ENCODE assay signal across 16 mouse cellular contexts in the genomic region with DNA sequence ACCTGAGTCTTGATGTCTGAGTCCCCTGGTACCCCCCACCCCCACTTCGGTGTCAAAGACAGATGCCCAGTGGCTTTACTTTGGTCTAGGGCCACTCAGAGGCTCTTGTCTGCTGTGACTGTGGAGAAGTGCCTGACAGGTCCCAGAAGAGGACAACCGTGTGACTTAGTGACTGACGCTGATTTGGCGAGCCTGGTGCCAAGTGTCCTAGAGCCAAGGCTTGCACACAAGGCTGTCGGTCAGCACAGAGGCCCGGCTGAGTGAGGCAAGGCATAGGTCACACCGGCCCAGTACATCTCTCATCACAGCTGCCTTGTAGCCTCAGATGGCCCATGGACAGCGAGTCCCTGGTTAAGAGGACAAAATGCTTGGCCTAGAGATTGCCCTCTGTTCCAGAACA. TPM values are rescaled to one million over a fixed set of nuclear protein-coding genes. Genes with fewer than 3 reads are reported as not detected.
DNase-seq lines count a peak whose midpoint lies in the region; TF ChIP-seq lines count a peak whose summit lies in the region.
"Had no signal": no experiment of that assay in that cellular context is flagged by ENCODE, and none has a peak within 500 bp of the region (broad histone marks: within the 10 kb centered on the region; RNA-seq: fewer than 3 reads in every experiment).

No protein-coding gene starts in this region.

- no peak for TF ChIP-seq EP300 in heart, adult 2 months (IDR thresholded peaks at IDR 0.05; ENCODE audit: insufficient read depth, low read depth, low read length)

- peaks cover 4% of the 10 kb centered on the region; the same call in 1 of the 2 replicates for H3K27me3 ChIP-seq in heart, adult 2 months (ENCODE audit: control insufficient read depth, insufficient read depth, low read length)
- H3K27me3 ChIP-seq: forebrain, embryonic 12.5 days; hindbrain, embryonic 12.5 days had no signal

- peak; percentile 30 for DNase-seq in adrenal gland, postnatal 10 days
- DNase-seq in adrenal gland, adult 8-10 months, result no peak
- DNase-seq in heart, adult 2 months, result peak; percentile 30 to 55
- DNase-seq in heart, postnatal 25 days (ENCODE audit: low spot score), result no peak
- peak; percentile 19 for DNase-seq in kidney, adult 11 months
- no peak for DNase-seq in kidney, postnatal 25 days
- DNase-seq: cerebellum, adult 18-20 months; cerebellum, adult 9-11 months; cerebellum, postnatal 36 days; gastrocnemius, postnatal 10 days had no signal

- H3K9ac ChIP-seq in heart, adult 2 months (ENCODE audit: low read depth, low read length), result no peak overlapping the region
- H3K9ac ChIP-seq: embryonic facial prominence, embryonic 13.5 days; forebrain, embryonic 12.5 days; hindbrain, embryonic 12.5 days had no signal

- H3K27ac ChIP-seq in heart, adult 2 months, result no peak overlapping the region
- H3K27ac ChIP-seq: embryonic facial prominence, embryonic 13.5 days; forebrain, embryonic 12.5 days; hindbrain, embryonic 12.5 days had no signal

- H3K79me2 ChIP-seq in heart, adult 2 months (replicated peaks; ENCODE audit: control insufficient read depth, insufficient read depth, low read length), result no peaks in the 10 kb centered on the region

- intact Hi-C loops in heart, adult 2 months (cut with DNase I), result no loop called here
- intact Hi-C loops in heart, postnatal 25 days (cut with DNase I), result no loop called here

- H3K36me3 ChIP-seq in heart, adult 2 months (ENCODE audit: control insufficient read depth, insufficient read depth, low read length), result no peaks in the 10 kb centered on the region
- H3K36me3 ChIP-seq: embryonic facial prominence, embryonic 13.5 days; forebrain, embryonic 12.5 days; hindbrain, embryonic 12.5 days had no signal

- no peak for TF ChIP-seq CTCF in heart, adult 2 months (IDR thresholded peaks at IDR 0.05)

- H3K4me3 ChIP-seq in heart, adult 2 months, result no peak overlapping the region
- H3K4me3 ChIP-seq: embryonic facial prominence, embryonic 13.5 days; forebrain, embryonic 12.5 days; hindbrain, embryonic 12.5 days had no signal

- H3K4me1 ChIP-seq in heart, adult 2 months (ENCODE audit: control insufficient read depth, insufficient read depth, low read length), result no peaks in the 10 kb centered on the region
- H3K4me1 ChIP-seq: forebrain, embryonic 12.5 days; hindbrain, embryonic 12.5 days had no signal

- WGBS in heart, adult 2 months, result 66% methylated on average over 8 of the region's 8 CpGs

- TF ChIP-seq POLR2A in heart, adult 2 months (IDR thresholded peaks at IDR 0.05; ENCODE audit: insufficient read depth, low read depth, low read length), result no peak

RNA-seq across cellular contexts. Expression of gene Kcng1, which starts 22.5 kb away (rescaled TPM):
- under 1 TPM in 1 of 2 experiments, not detected in 1; 0.06 TPM for total RNA-seq in adrenal gland, postnatal 10 days (2021)
- under 1 TPM in 1 of 4 experiments, not detected in 3; 0.08 TPM for total RNA-seq in adrenal gland, adult 8-10 months (2022)
- not detected for total RNA-seq in heart, adult 2 months (2021)
- 0.04 TPM in 1 of 2 replicates, not detected in the other for polyA plus RNA-seq in heart, adult 2 months (2012; rRNA removed)
- total RNA-seq in heart, postnatal 25 days (2021), result not detected
- total RNA-seq: MEL had no signal
- polyA plus RNA-seq: C2C12; inflammation-experienced regulatory T-cells, adult 6 months had no signal

RNA-seq across cellular contexts. Expression of gene Mocs3, which starts 28.6 kb away (rescaled TPM):
- 10 to 100 TPM; 10.1 to 15.2 TPM for total RNA-seq in adrenal gland, postnatal 10 days (2021)
- total RNA-seq in adrenal gland, adult 8-10 months (2022), result 10 to 100 TPM; 16.2 to 18.6 (median 17.9) TPM
- total RNA-seq in heart, adult 2 months (2021), result 1 to 10 TPM; 7.7 to 8.7 TPM
- polyA plus RNA-seq in heart, adult 2 months (2012; rRNA removed), result 4.0 TPM in 2 replicates
- 1 to 10 TPM; 6.2 to 7.1 TPM for total RNA-seq in heart, postnatal 25 days (2021)

RNA-seq across cellular contexts. Expression of gene Dpm1, which starts 28.7 kb away (rescaled TPM):
- total RNA-seq in adrenal gland, postnatal 10 days (2021), result 100 to 1,000 TPM; 102 to 112 TPM
- 100 to 1,000 TPM; 107 to 133 (median 132) TPM for total RNA-seq in adrenal gland, adult 8-10 months (2022)
- 10 to 100 TPM; 77.6 to 88.1 TPM for total RNA-seq in heart, adult 2 months (2021)
- 15.8 and 25.5 TPM in 2 replicates for polyA plus RNA-seq in heart, adult 2 months (2012; rRNA removed)
- 10 to 100 TPM; 61.8 to 70.6 TPM for total RNA-seq in heart, postnatal 25 days (2021)

RNA-seq across cellular contexts. Expression of gene Gm20716, which starts 28.9 kb away (rescaled TPM):
- 10 to 100 TPM; 21.9 to 24.6 TPM for total RNA-seq in adrenal gland, postnatal 10 days (2021)
- total RNA-seq in adrenal gland, adult 8-10 months (2022), result 10 to 100 TPM; 25.8 to 44.4 (median 34.9) TPM
- total RNA-seq in heart, adult 2 months (2021), result 10 to 100 TPM; 11.5 to 14.7 TPM
- 4.4 and 15.9 TPM in 2 replicates for polyA plus RNA-seq in heart, adult 2 months (2012; rRNA removed)
- total RNA-seq in heart, postnatal 25 days (2021), result 10 to 100 TPM; 12.6 to 13.6 TPM

RNA-seq across cellular contexts. Expression of gene Adnp, which starts 52.1 kb away (rescaled TPM):
- 10 to 100 TPM; 47.6 to 66.2 TPM for total RNA-seq in adrenal gland, postnatal 10 days (2021)
- total RNA-seq in adrenal gland, adult 8-10 months (2022), result 10 to 100 TPM; 49.1 to 73.9 (median 56.2) TPM
- 10 to 100 TPM; 29.6 to 30.7 TPM for total RNA-seq in heart, adult 2 months (2021)
- polyA plus RNA-seq in heart, adult 2 months (2012; rRNA removed), result 7.4 and 11.2 TPM in 2 replicates
- total RNA-seq in heart, postnatal 25 days (2021), result 10 to 100 TPM; 30.5 to 32.7 TPM

Comparison
In these comparisons a context has a peak if more than half of its experiments do, and no peak if none do; other contexts are left out.
1. DNase-seq: peak in adrenal gland, postnatal 10 days (single experiment), heart, adult 2 months (2 of 2) and kidney, adult 11 months (single experiment); none in adrenal gland, adult 8-10 months (single experiment), heart, postnatal 25 days (single experiment) and kidney, postnatal 25 days (0 of 2).